Mouse (Mus musculus): Measurements from ENCODE around the gene Tcf15. TPM values are rescaled to one million over a fixed set of nuclear protein-coding genes. Genes with fewer than 3 reads are reported as not detected.

The Tcf15 gene
- total and polyA plus RNA-seq, 3 experiments, result not detected

DNA sequence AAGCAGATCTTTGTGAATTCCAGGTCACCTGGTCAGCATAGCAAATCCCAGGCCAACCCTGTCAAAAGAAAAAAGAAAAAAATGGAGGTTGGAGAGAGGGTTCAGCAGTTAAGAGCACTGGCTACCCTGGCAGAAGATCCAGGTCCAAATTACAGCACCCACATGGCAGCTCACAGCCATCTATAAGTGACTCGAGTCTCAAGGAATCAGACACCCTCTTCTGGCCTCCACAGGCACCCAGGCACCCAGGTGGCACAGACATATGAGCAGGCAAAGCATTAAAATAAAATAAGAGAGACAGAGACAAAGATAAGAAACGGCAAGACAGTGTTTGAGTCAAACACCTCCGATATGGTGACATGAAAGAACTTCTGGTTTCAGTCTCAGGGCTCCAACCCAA, 53.5 kb downstream of the Tcf15 start:
- no peak for TF ChIP-seq USF1 (IDR thresholded peaks at IDR 0.05; ENCODE audit: low read depth, low read length)
- no peak for TF ChIP-seq MAX (IDR thresholded peaks at IDR 0.05; ENCODE audit: low read length)
- TF ChIP-seq MAZ (IDR thresholded peaks at IDR 0.05; ENCODE audit: low read depth, low read length), result no peak
- TF ChIP-seq CTCF (conservative IDR thresholded peaks at IDR 0.05 in 1 of 2, IDR thresholded peaks at IDR 0.05 in 1 of 2; ENCODE audit: low read depth in 2 of 2, low read length in 2 of 2), result no peak
- TF ChIP-seq MYC (IDR thresholded peaks at IDR 0.05; ENCODE audit: low read depth, low read length), result no peak
- TF ChIP-seq UBTF (IDR thresholded peaks at IDR 0.05; ENCODE audit: low read depth, low read length), result no peak
- TF ChIP-seq USF2 (conservative IDR thresholded peaks at IDR 0.05; ENCODE audit: low read depth, low read length), result no peak
- TF ChIP-seq RAD21 (IDR thresholded peaks at IDR 0.05; ENCODE audit: low read depth, low read length), result no peak
- no peak for TF ChIP-seq SMC3 (IDR thresholded peaks at IDR 0.05; ENCODE audit: low read depth, low read length)
- TF ChIP-seq BHLHE40 (IDR thresholded peaks at IDR 0.05; ENCODE audit: low read depth, low read length), result no peak
- no peak for TF ChIP-seq CHD2 (IDR thresholded peaks at IDR 0.05; ENCODE audit: low read length)
- Histone ChIP-seq H3K79me2 (replicated peaks; ENCODE audit: control insufficient read depth, extremely low read depth, insufficient read depth, poor library complexity, severe bottlenecking) (no peaks in the 10 kb centered on the region), H3K9ac (ENCODE audit: insufficient read depth, low read depth) (no peak overlapping the region), H3K9me3 (replicated peaks; ENCODE audit: low read length) (no peaks in the 10 kb centered on the region), H3K36me3 (replicated peaks in 1 of 2; ENCODE audit: control insufficient read depth in 1 of 2, insufficient read depth in 1 of 2, low read length in 1 of 2) (no peaks in the 10 kb centered on the region), H3K4me2 (ENCODE audit: insufficient read depth, low read depth, poor library complexity, severe bottlenecking) (0 out of 2 replicates have a peak overlapping the region, but pooled peaks have one; percentile 18), H3K4me3 (replicated peaks in 1 of 3; ENCODE audit: low read depth in 2 of 3, low read length in 2 of 3, poor library complexity in 1 of 3) (no peak overlapping the region), H3K27me3 (replicated peaks) (peaks cover 46% of the 10 kb centered on the region), H3K27ac (ENCODE audit: insufficient read depth, low read depth) (no peak overlapping the region), H3K4me1 (ENCODE audit: control insufficient read depth in 1 of 2, insufficient read depth in 2 of 2) (no peaks in the 10 kb centered on the region)
- dilution Hi-C loops (cut with MboI; ENCODE audit: extremely low pct_ligation_motif_present, extremely low pct_unique_long_range_greater_than_20kb, low sequenced_read_pairs), result no loop called here
- DNase-seq (ENCODE audit: extremely low read depth), result no peak
- in situ Hi-C loops (cut with MboI; ENCODE audit: low pct_ligation_motif_present, low pct_unique_long_range_greater_than_20kb, low sequenced_read_pairs), result loop anchor here (5.0 kb wide), 2 partner anchors 75 to 175 kb away; no protein-coding TSS in a partner anchor

DNA sequence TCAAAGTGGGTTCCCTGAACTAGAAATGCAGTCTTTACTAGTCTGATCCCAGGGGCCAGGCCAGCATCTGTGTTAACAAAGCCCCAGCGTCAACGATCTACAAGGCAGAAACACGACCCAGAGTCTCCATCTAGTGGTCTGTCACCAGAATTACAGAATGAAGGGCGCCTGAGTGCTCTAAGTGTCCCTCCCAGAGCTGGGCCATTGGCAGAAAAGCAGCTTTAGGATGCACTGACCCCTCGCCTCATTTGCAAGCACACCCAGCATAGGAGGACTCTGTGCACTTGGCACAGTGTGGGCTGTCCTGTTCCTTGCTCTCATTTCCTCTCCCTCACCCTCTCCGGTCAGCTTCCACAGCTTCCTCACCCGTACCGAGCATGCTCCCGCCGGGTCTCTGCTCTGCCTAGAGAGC, 53.9 kb downstream of the Tcf15 start:
- DNase-seq (ENCODE audit: extremely low read depth), result peak; percentile 76
- H3K9ac ChIP-seq (ENCODE audit: insufficient read depth, low read depth), result no peak overlapping the region
- H3K27me3 ChIP-seq (replicated peaks), result peaks cover 46% of the 10 kb centered on the region
- no peaks in the 10 kb centered on the region for H3K79me2 ChIP-seq (replicated peaks; ENCODE audit: control insufficient read depth, extremely low read depth, insufficient read depth, poor library complexity, severe bottlenecking)
- H3K4me2 ChIP-seq (ENCODE audit: insufficient read depth, low read depth, poor library complexity, severe bottlenecking), result 0 out of 2 replicates have a peak overlapping the region, but pooled peaks have one; percentile 18
- no peak overlapping the region for H3K4me3 ChIP-seq (replicated peaks in 1 of 3; ENCODE audit: low read depth in 2 of 3, low read length in 2 of 3, poor library complexity in 1 of 3)
- dilution Hi-C loops (cut with MboI; ENCODE audit: extremely low pct_ligation_motif_present, extremely low pct_unique_long_range_greater_than_20kb, low sequenced_read_pairs), result no loop called here
- H3K27ac ChIP-seq (ENCODE audit: insufficient read depth, low read depth), result no peak overlapping the region
- H3K36me3 ChIP-seq (replicated peaks in 1 of 2; ENCODE audit: control insufficient read depth in 1 of 2, insufficient read depth in 1 of 2, low read length in 1 of 2), result no peaks in the 10 kb centered on the region
- TF ChIP-seq CTCF (conservative IDR thresholded peaks at IDR 0.05 in 1 of 2, IDR thresholded peaks at IDR 0.05 in 1 of 2; ENCODE audit: low read depth in 2 of 2, low read length in 2 of 2), result peak; percentile 63 to 90
- TF ChIP-seq CHD2 (IDR thresholded peaks at IDR 0.05; ENCODE audit: low read length), result no peak
- peak; percentile 60 for TF ChIP-seq ZC3H11A (IDR thresholded peaks at IDR 0.05; ENCODE audit: low read depth, low read length)
- no peak for TF ChIP-seq RCOR1 (conservative IDR thresholded peaks at IDR 0.05; ENCODE audit: low read depth, low read length)
- TF ChIP-seq NELFE (IDR thresholded peaks at IDR 0.05; ENCODE audit: low read depth, low read length), result peak; percentile 28; the same call in 1 of the 2 replicates
- peak; percentile 87 for TF ChIP-seq RAD21 (IDR thresholded peaks at IDR 0.05; ENCODE audit: low read depth, low read length)
- TF ChIP-seq SMC3 (IDR thresholded peaks at IDR 0.05; ENCODE audit: low read depth, low read length), result peak; percentile 91
- no peak for TF ChIP-seq NRF1 (IDR thresholded peaks at IDR 0.05; ENCODE audit: low read depth, low read length)
- in situ Hi-C loops (cut with MboI; ENCODE audit: low pct_ligation_motif_present, low pct_unique_long_range_greater_than_20kb, low sequenced_read_pairs), result loop anchor here (5.0 kb wide), 2 partner anchors 75 to 175 kb away; no protein-coding TSS in a partner anchor
- H3K4me1 ChIP-seq (ENCODE audit: control insufficient read depth in 1 of 2, insufficient read depth in 2 of 2), result no peaks in the 10 kb centered on the region
- H3K9me3 ChIP-seq (replicated peaks; ENCODE audit: low read length), result no peaks in the 10 kb centered on the region

Other genes with a start within 250 kb of the Tcf15 start
- 0.04 TPM in 1 of 2 replicates, not detected in the other for gene Angpt4, start 232.4 kb upstream of the Tcf15 start, total RNA-seq (2012; rRNA removed)
- gene Angpt4, start 232.4 kb upstream of the Tcf15 start, total RNA-seq (2014; rRNA removed), result not detected in 2 replicates
- gene Angpt4, start 232.4 kb upstream of the Tcf15 start, polyA plus RNA-seq (2012; ENCODE audit: insufficient read length, low read depth), result not detected in 2 replicates
- 8.9 and 9.8 TPM in 2 replicates for gene Fam110a, start 163.3 kb upstream of the Tcf15 start, total RNA-seq (2012; rRNA removed)
- gene Fam110a, start 163.3 kb upstream of the Tcf15 start, total RNA-seq (2014; rRNA removed), result 3.0 and 3.7 TPM in 2 replicates
- gene Fam110a, start 163.3 kb upstream of the Tcf15 start, polyA plus RNA-seq (2012; ENCODE audit: insufficient read length, low read depth), result 5.2 and 6.3 TPM in 2 replicates
- gene Slc52a3, start 147.1 kb upstream of the Tcf15 start, total RNA-seq (2012; rRNA removed), result 0.17 and 0.55 TPM in 2 replicates
- gene Slc52a3, start 147.1 kb upstream of the Tcf15 start, total RNA-seq (2014; rRNA removed), result 0.23 TPM in 1 of 2 replicates, not detected in the other
- 0.12 and 0.17 TPM in 2 replicates for gene Slc52a3, start 147.1 kb upstream of the Tcf15 start, polyA plus RNA-seq (2012; ENCODE audit: insufficient read length, low read depth)
- not detected in 2 replicates for gene Scrt2, start 62.0 kb upstream of the Tcf15 start, total RNA-seq (2012; rRNA removed)
- not detected in 2 replicates for gene Scrt2, start 62.0 kb upstream of the Tcf15 start, total RNA-seq (2014; rRNA removed)
- not detected in 2 replicates for gene Scrt2, start 62.0 kb upstream of the Tcf15 start, polyA plus RNA-seq (2012; ENCODE audit: insufficient read length, low read depth)
- gene Srxn1, start 38.0 kb upstream of the Tcf15 start, total RNA-seq (2012; rRNA removed), result not detected in 2 replicates
- not detected in 2 replicates for gene Srxn1, start 38.0 kb upstream of the Tcf15 start, total RNA-seq (2014; rRNA removed)
- not detected in 2 replicates for gene Srxn1, start 38.0 kb upstream of the Tcf15 start, polyA plus RNA-seq (2012; ENCODE audit: insufficient read length, low read depth)
- 100 and 101 TPM in 2 replicates for gene Csnk2a1, start 83.3 kb downstream of the Tcf15 start, total RNA-seq (2012; rRNA removed)
- 145 and 146 TPM in 2 replicates for gene Csnk2a1, start 83.3 kb downstream of the Tcf15 start, total RNA-seq (2014; rRNA removed)
- gene Csnk2a1, start 83.3 kb downstream of the Tcf15 start, polyA plus RNA-seq (2012; ENCODE audit: insufficient read length, low read depth), result 79.2 and 86.9 TPM in 2 replicates
- gene Tbc1d20, start 150.3 kb downstream of the Tcf15 start, total RNA-seq (2012; rRNA removed), result 14.3 and 15.9 TPM in 2 replicates
- 13.1 and 17.0 TPM in 2 replicates for gene Tbc1d20, start 150.3 kb downstream of the Tcf15 start, total RNA-seq (2014; rRNA removed)
- gene Tbc1d20, start 150.3 kb downstream of the Tcf15 start, polyA plus RNA-seq (2012; ENCODE audit: insufficient read length, low read depth), result 22.0 and 22.5 TPM in 2 replicates
- 118 and 134 TPM in 2 replicates for gene Rbck1, start 189.1 kb downstream of the Tcf15 start, total RNA-seq (2012; rRNA removed)
- gene Rbck1, start 189.1 kb downstream of the Tcf15 start, total RNA-seq (2014; rRNA removed), result 98.0 and 109 TPM in 2 replicates
- 133 and 143 TPM in 2 replicates for gene Rbck1, start 189.1 kb downstream of the Tcf15 start, polyA plus RNA-seq (2012; ENCODE audit: insufficient read length, low read depth)
- 16.5 and 56.9 TPM in 2 replicates for gene Trib3, start 200.5 kb downstream of the Tcf15 start, total RNA-seq (2012; rRNA removed)
- 18.2 and 30.0 TPM in 2 replicates for gene Trib3, start 200.5 kb downstream of the Tcf15 start, total RNA-seq (2014; rRNA removed)
- 23.7 and 25.1 TPM in 2 replicates for gene Trib3, start 200.5 kb downstream of the Tcf15 start, polyA plus RNA-seq (2012; ENCODE audit: insufficient read length, low read depth)
- gene Nrsn2, start 233.1 kb downstream of the Tcf15 start, total RNA-seq (2012; rRNA removed), result not detected in 2 replicates
- not detected in 2 replicates for gene Nrsn2, start 233.1 kb downstream of the Tcf15 start, total RNA-seq (2014; rRNA removed)
- not detected in 2 replicates for gene Nrsn2, start 233.1 kb downstream of the Tcf15 start, polyA plus RNA-seq (2012; ENCODE audit: insufficient read length, low read depth)